Mouse (Mus musculus) neural tube, embryonic 11.5 days (tissue): ENCODE results near the gene Elovl6. TPM values are rescaled to one million over a fixed set of nuclear protein-coding genes. Genes with fewer than 3 reads are reported as not detected.

Experiments used
- ATAC-seq: fragments of 200-750 bp; cut with Nextera tagmentation; 2 replicates; pipeline ENCODE4 v1.8.0; 2017; ENCODE audit warnings: moderate number of reproducible peaks, mild to moderate bottlenecking, moderate TSS enrichment, moderate library complexity; ENCODE audit not compliant: insufficient read depth, low FRiP score, low TSS enrichment
- DNase-seq: peaks from one replicate; pipeline ENCODE4 v3.0.0-alpha.2; 2015; ENCODE audit warnings: low spot score
- H3K27ac ChIP-seq: fragments of 300-500 bp; sonication (generic); 2 replicates; pipeline ENCODE4 v1.5.1; 2014; ENCODE audit warnings: low read depth, mild to moderate bottlenecking, low read length
- H3K27me3 ChIP-seq: fragments of 300-500 bp; sonication (generic); 2 replicates; pipeline ENCODE4 v1.6.1; 2014; ENCODE audit warnings: mild to moderate bottlenecking, low read length, mixed read lengths; ENCODE audit not compliant: control insufficient read depth, insufficient read depth
- H3K36me3 ChIP-seq: fragments of 300-500 bp; sonication (generic); 2 replicates; pipeline ENCODE4 v1.6.1; 2014; ENCODE audit warnings: mild to moderate bottlenecking, low read length, moderate library complexity, mixed read lengths; ENCODE audit not compliant: control insufficient read depth, insufficient read depth
- H3K4me1 ChIP-seq: fragments of 300-500 bp; sonication (generic); 2 replicates; pipeline ENCODE4 v1.6.1; 2014; ENCODE audit warnings: low read length, mixed read lengths; ENCODE audit not compliant: control insufficient read depth, insufficient read depth
- H3K4me2 ChIP-seq: fragments of 300-500 bp; sonication (generic); 2 replicates; pipeline ENCODE4 v1.6.1; 2014; ENCODE audit warnings: low read depth, mild to moderate bottlenecking, moderate library complexity
- H3K4me3 ChIP-seq: fragments of 300-500 bp; sonication (generic); 2 replicates; pipeline ENCODE4 v1.5.1; 2014; ENCODE audit warnings: low read depth, low read length
- H3K9ac ChIP-seq: fragments of 300-500 bp; sonication (generic); 2 replicates; pipeline ENCODE4 v1.6.1; 2014; ENCODE audit warnings: mild to moderate bottlenecking, low read length
- H3K9me3 ChIP-seq: fragments of 300-500 bp; sonication (generic); 2 replicates; pipeline ENCODE4 v1.6.1; 2016; ENCODE audit warnings: low read length; ENCODE audit not compliant: control insufficient read depth
- WGBS: fragments of 180-500 bp; shearing (Covaris S2); extraction: QIAGEN DNeasy Blood & Tissue Kit; methylation state at CpG from one replicate; pipeline ENCODE4 v1.1.7; 2014; 5-methylcytosine and 5-hydroxymethylcytosine counted together
- polyA plus RNA-seq: library from polyadenylated mRNA; unstranded; fragments of >200 nt; fragmentation: Nextera tagmentation; extraction: Ambion mirVana; gene quantifications from 2 replicates; pipeline ENCODE4 v1.2.1, GENCODE M21; 2014

The Elovl6 gene
- polyA plus RNA-seq, 1 experiment from 2014 or later = 47.1 TPM

- 19% methylated on average over 6 of the region's 6 CpGs for WGBS
- Histone ChIP-seq H3K27me3 (no peaks in the 10 kb centered on the region), H3K9me3 (no peaks in the 10 kb centered on the region), H3K4me3 (peak overlapping the region; percentile 32), H3K4me1 (peaks cover 27% of the 10 kb centered on the region), H3K27ac (peak overlapping the region; percentile 93), H3K9ac (peak overlapping the region; percentile 31; the same call in 1 of the 2 replicates), H3K36me3 (no peaks in the 10 kb centered on the region), H3K4me2 (peak overlapping the region; percentile 59)
- no peak for DNase-seq
- ATAC-seq = no peak
Observed at GRCm38 (mm10) chr3:129535444-129535843, 3.3 kb downstream of the Elovl6 start.

GRCm38 (mm10) chr3:129536109-129536508 lies 4.0 kb downstream of the Elovl6 start:
- Histone ChIP-seq H3K27me3 (no peaks in the 10 kb centered on the region), H3K4me2 (peak overlapping the region; percentile 59), H3K4me1 (peaks cover 27% of the 10 kb centered on the region), H3K9ac (peak overlapping the region; percentile 61), H3K27ac (peak overlapping the region; percentile 93), H3K4me3 (peak overlapping the region; percentile 32), H3K36me3 (no peaks in the 10 kb centered on the region; the same call in 1 of the 2 replicates), H3K9me3 (no peaks in the 10 kb centered on the region)
- WGBS = under 1% methylated on average over 11 of the region's 11 CpGs
- peak; percentile 90 for ATAC-seq
- DNase-seq = peak; percentile 86

- Histone ChIP-seq H3K4me1 (peaks cover 27% of the 10 kb centered on the region), H3K27ac (no peak overlapping the region), H3K36me3 (no peaks in the 10 kb centered on the region; the same call in 1 of the 2 replicates), H3K9ac (no peak overlapping the region), H3K4me2 (no peak overlapping the region), H3K27me3 (no peaks in the 10 kb centered on the region), H3K9me3 (no peaks in the 10 kb centered on the region), H3K4me3 (no peak overlapping the region)
- ATAC-seq = no peak
- 57% methylated on average over 5 of the region's 5 CpGs for WGBS
- no peak for DNase-seq
Observed at GRCm38 (mm10) chr3:129537954-129538353, 5.8 kb downstream of the Elovl6 start.

- Histone ChIP-seq H3K27me3 (no peaks in the 10 kb centered on the region), H3K36me3 (peaks cover 2% of the 10 kb centered on the region; the same call in 1 of the 2 replicates), H3K4me1 (peaks cover 15% of the 10 kb centered on the region), H3K4me3 (no peak overlapping the region), H3K27ac (no peak overlapping the region), H3K9me3 (peaks cover 2% of the 10 kb centered on the region; the same call in 1 of the 2 replicates), H3K4me2 (no peak overlapping the region), H3K9ac (no peak overlapping the region)
- ATAC-seq (no peak), DNase-seq (no peak)
- 94% methylated on average over 2 of the region's 2 CpGs for WGBS
Observed at GRCm38 (mm10) chr3:129540882-129541281, 8.7 kb downstream of the Elovl6 start.

GRCm38 (mm10) chr3:129541456-129541855 lies 9.3 kb downstream of the Elovl6 start:
- no peaks in the 10 kb centered on the region for H3K27me3 ChIP-seq
- no peak overlapping the region for H3K27ac ChIP-seq
- H3K4me1 ChIP-seq = peaks cover 14% of the 10 kb centered on the region
- no peak overlapping the region for H3K4me2 ChIP-seq
- no peak for ATAC-seq
- no peak for DNase-seq
- peaks cover 2% of the 10 kb centered on the region; the same call in 1 of the 2 replicates for H3K9me3 ChIP-seq
- H3K4me3 ChIP-seq = no peak overlapping the region
- peaks cover 2% of the 10 kb centered on the region; the same call in 1 of the 2 replicates for H3K36me3 ChIP-seq
- 94% methylated on average over 11 of the region's 11 CpGs for WGBS
- H3K9ac ChIP-seq = no peak overlapping the region

- WGBS = 92% methylated on average over 3 of the region's 3 CpGs
- peaks cover 2% of the 10 kb centered on the region; the same call in 1 of the 2 replicates for H3K9me3 ChIP-seq
- DNase-seq = no peak
- H3K4me2 ChIP-seq = no peak overlapping the region
- no peak overlapping the region for H3K9ac ChIP-seq
- H3K36me3 ChIP-seq = peaks cover 2% of the 10 kb centered on the region; the same call in 1 of the 2 replicates
- no peaks in the 10 kb centered on the region for H3K27me3 ChIP-seq
- H3K27ac ChIP-seq = no peak overlapping the region
- 0 out of 2 replicates have a peak, but pooled peaks cover 2% of the 10 kb centered on the region for H3K4me1 ChIP-seq
- H3K4me3 ChIP-seq = no peak overlapping the region
- ATAC-seq = no peak
Observed at GRCm38 (mm10) chr3:129543376-129543775, 11.2 kb downstream of the Elovl6 start.

- Histone ChIP-seq H3K4me1 (no peaks in the 10 kb centered on the region), H3K4me2 (no peak overlapping the region), H3K9ac (no peak overlapping the region), H3K9me3 (peaks cover 2% of the 10 kb centered on the region; the same call in 1 of the 2 replicates), H3K27ac (no peak overlapping the region), H3K4me3 (no peak overlapping the region), H3K27me3 (no peaks in the 10 kb centered on the region), H3K36me3 (peaks cover 2% of the 10 kb centered on the region; the same call in 1 of the 2 replicates)
- 94% methylated on average over 1 of the region's 1 CpGs for whole genome bisulfite sequencing
- DNase-seq (no peak), ATAC-seq (no peak)
Observed at GRCm38 (mm10) chr3:129544217-129544616, 12.1 kb downstream of the Elovl6 start.

- Histone ChIP-seq H3K4me2 (no peak overlapping the region), H3K9me3 (peaks cover 2% of the 10 kb centered on the region; the same call in 1 of the 2 replicates), H3K4me3 (no peak overlapping the region), H3K36me3 (peaks cover 2% of the 10 kb centered on the region; the same call in 1 of the 2 replicates), H3K27me3 (no peaks in the 10 kb centered on the region), H3K4me1 (no peaks in the 10 kb centered on the region), H3K9ac (no peak overlapping the region), H3K27ac (no peak overlapping the region)
- ATAC-seq (no peak), DNase-seq (no peak)
- 37% methylated on average over 1 of the region's 1 CpGs for WGBS
Observed at GRCm38 (mm10) chr3:129545228-129545627, 13.1 kb downstream of the Elovl6 start.

GRCm38 (mm10) chr3:129545801-129546200 lies 13.6 kb downstream of the Elovl6 start:
- H3K4me1 ChIP-seq = no peaks in the 10 kb centered on the region
- no peak overlapping the region for H3K4me2 ChIP-seq
- no peak overlapping the region for H3K9ac ChIP-seq
- DNase-seq = no peak
- no peak overlapping the region for H3K4me3 ChIP-seq
- no peak for ATAC-seq
- no peak overlapping the region for H3K27ac ChIP-seq
- peaks cover 2% of the 10 kb centered on the region; the same call in 1 of the 2 replicates for H3K36me3 ChIP-seq
- peaks cover 2% of the 10 kb centered on the region; the same call in 1 of the 2 replicates for H3K9me3 ChIP-seq
- no peaks in the 10 kb centered on the region for H3K27me3 ChIP-seq
- 79% methylated on average over 6 of the region's 6 CpGs for WGBS
